Mouse (Mus musculus) kidney, adult 9 months (tissue): ENCODE measurements at regions not wholly inside any gene's neighbourhood (a gene's known extent, or its start where the extent isn't known, plus 50 kb on each side); places are given as distances from the start of the nearest gene placed in this dataset.
A peak's percentile ranks its signal among the peaks of the same experiment; 100 is the strongest.

Source experiments
- DNase-seq: peaks from one replicate; pipeline ENCODE4 v3.0.0; 2022

DNA sequence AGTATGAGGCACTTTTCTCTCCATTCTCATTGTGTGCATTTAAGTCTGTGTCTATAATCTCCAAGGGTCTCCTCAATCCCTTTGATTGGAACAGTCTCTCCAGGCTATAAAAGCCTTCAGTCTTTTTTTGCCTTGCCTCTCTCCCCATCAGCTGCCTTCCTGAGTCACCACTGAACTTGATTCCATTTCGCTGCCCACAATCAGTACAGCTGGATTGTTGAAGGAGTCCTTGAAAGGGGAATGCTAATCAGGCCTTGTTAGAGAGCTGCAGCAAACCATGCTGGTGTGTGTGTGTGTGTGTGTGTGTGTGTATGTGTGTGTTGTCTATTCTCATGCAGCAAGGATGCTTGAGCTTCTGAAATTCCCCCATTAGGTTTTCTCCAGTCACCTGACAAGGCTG, 129.3 kb upstream of the Parp11 start:
- DNase-seq = no peak

DNA sequence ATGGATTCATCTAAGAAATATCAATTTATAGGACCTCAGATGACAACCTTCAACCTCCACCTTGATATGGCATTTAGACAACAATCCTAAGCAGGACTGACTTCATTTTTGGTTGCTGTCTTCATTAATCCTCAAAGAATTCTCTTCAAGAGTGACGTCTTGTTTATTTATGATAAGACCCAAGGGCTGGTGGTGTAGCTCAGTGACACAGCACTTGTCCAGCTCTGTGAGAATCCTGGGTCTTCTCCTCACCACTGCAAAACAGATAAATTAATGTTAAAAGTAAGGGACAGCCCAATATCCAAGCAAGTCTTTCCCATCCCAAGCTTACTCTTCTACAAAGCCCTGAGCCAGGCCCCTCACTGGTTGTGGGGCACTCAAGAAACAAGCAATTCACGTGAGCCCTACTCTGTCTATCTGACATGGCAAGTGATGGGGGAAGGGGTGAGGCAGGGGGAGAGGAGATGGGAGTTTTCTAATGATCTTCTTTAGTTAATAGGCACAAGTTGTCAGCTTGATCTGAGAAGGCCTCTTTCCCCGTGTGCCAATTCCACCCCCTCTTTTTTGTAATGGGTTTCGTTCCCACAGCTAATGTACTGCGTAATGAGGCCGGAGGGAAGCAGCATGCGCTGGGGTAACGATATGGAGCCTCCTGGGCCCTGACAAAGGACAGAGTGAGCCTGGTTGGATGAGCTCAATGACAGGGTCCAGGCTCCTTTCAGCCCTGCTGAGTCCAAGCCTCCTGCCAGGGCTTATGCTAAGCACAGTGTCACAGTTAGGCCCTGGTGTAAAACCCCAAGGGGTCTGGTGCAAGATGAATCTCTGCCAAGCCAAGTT, 127.7 kb upstream of the Parp11 start:
- DNase-seq = no peak

DNA sequence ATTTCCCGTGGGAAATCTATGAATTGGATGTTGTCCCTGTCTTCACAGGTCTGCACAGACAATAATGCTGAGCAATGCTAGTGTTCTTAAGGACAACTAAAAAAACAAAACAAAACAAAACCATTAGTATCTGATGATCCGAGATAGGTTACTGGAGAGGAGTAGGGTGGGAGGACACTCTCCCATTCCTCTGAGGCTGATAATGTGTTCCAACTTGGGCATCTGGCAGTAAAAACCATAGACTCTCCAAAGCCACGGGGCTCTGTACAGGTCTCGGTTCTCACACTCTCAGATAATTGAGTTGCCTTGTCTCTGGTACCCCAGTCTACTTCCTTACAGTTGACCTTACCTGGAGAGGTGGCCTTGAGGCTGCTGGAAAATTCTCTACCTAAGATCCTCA, 126.0 kb upstream of the Parp11 start:
- DNase-seq = no peak

GRCm38 (mm10) chr6:127321031-127321430, 125.6 kb upstream of the Parp11 start:
- no peak for DNase-seq

DNA sequence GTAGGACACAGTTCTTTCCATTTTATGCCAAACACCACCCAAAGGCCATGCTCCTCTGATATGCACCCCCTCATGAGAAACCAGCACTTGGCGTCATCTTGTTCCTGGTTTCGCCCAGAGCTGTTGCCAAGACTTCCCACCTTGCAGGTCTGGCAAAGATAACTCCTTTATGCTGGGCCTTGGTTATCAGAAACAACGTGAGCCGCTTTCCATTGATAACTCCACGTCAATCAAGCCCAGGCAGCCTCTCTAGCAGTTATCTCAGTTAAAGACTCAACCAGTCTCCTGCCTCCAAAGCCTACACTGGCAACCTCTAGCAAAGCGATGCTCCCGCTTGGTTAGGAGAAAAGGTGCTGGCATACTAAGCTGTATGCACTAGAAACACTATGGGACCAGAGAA, 124.2 kb upstream of the Parp11 start:
- no peak for DNase-seq

- DNase-seq = peak; percentile 57
Measured at GRCm38 (mm10) chr6:127324984-127325383, 121.7 kb upstream of the Parp11 start.

DNA sequence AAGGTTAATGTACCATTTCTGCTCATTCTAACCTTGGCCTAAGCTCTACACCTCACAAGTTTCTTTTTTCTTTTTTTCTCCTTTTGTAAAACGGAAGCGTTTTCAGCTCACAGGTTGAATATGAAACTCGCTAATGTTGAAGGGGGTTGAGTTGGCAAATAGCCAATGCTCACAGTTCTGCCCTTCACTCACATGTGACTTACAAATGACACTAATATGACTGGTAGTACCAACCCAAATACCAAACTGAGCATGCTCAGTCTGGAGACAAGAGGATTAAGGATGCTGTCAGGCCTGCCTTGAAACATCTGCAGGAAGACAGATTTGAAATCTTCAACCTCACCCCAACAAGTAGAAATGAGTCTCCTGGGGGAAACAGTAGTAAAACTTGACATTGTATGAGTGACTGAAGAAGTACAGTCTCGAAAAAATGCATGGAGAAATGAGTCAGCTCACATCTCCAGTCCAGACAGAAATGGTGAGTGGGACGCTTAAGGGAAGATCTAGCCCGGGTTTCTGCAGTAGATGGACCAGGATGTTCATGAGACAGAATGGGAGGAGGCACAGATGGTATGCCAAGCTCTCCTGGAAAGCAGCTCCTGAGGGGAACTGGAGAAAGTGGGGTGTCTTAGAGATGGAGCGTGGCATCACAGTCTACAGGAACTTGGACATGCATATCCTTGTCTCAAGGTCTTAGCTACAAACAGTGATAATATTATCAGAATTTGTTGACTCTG, 120.9 kb upstream of the Parp11 start:
- DNase-seq = no peak

GRCm38 (mm10) chr6:127326333-127326729, 120.3 kb upstream of the Parp11 start:
- DNase-seq = no peak

DNA sequence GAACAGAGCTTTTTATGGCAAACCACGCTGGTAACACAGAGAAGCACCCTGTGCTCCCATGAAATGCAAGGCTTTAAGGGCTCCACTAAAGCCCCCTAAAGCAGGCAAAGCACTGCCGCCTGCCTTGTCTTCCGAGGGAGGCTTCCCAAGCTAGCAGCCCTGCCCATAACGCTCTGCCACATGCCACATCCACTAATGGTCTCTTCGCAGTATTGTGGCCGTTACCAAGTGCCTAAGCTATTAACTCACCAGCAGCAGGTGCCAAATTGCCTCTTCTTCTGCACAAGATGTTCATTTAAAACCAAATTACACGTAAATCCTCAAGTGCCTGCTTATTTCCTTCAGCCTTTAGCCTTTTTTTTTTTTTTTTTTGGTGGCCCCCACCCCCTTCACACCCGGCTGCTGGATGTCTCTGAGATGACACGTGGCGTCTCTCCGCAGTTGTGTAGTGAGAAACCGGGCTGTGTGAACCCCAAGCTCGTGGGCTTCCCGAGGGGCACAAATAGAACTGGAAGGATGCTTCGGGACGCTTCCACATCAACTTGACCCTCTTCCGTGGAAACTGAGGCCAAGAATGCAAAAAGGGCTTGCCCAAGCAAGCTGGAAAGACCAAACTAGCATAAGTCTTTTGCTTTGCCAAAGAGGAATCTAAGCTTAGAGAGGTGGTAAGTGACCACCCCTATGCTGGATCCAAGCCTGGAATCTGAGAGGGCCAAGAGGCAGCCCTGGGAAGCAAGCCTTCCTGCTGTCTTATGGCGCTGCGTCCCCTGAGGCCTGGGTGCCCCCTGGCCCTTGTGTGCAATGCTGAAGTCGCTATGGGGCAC, 117.2 kb upstream of the Parp11 start:
- no peak for DNase-seq

- peak; percentile 60 for DNase-seq
Measured at GRCm38 (mm10) chr6:127330015-127330705, 116.5 kb upstream of the Parp11 start.

GRCm38 (mm10) chr6:127331091-127331490, 115.5 kb upstream of the Parp11 start:
- no peak for DNase-seq

DNA sequence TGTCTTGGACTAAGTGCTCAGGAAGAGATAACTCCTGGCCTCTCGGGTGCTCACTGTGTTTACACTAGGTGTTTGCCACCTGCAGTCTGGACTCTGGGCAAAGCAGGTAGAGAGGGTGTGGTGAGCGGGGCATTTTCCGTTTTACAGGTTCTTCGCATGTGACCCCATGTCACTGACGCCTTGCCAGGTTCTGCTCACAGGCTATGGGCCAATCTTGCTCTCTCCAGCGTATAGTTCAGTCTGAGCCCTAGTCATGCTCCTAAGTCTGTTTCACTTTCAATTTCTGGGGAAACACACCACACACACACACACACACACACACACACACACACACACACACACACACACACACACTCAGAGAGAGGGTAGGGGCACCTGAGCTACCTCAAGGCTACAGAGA, 112.4 kb upstream of the Parp11 start:
- DNase-seq = no peak

DNA sequence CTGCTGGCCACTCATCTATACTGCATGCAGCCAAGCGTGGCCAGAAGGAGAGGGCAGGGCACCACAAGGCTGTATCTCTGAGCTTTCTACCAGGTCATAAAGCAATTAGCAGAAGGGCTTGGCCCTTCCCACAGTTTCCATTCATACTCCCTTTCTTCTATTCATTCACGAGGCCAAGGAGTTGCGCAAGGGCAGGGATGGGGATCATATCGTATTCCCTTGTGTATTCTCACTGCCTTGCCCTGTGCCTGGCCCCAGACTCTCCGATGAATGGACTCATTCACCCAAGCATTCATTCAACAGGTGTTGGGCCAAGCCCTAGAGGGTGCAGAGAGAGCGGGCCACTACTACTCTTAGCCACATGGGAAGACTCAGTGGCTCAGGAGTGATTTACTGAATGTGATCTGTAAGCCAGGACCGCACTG, 111.2 kb upstream of the Parp11 start:
- no peak for DNase-seq

- DNase-seq = no peak
Measured at GRCm38 (mm10) chr6:127335996-127336660, 110.5 kb upstream of the Parp11 start.

DNA sequence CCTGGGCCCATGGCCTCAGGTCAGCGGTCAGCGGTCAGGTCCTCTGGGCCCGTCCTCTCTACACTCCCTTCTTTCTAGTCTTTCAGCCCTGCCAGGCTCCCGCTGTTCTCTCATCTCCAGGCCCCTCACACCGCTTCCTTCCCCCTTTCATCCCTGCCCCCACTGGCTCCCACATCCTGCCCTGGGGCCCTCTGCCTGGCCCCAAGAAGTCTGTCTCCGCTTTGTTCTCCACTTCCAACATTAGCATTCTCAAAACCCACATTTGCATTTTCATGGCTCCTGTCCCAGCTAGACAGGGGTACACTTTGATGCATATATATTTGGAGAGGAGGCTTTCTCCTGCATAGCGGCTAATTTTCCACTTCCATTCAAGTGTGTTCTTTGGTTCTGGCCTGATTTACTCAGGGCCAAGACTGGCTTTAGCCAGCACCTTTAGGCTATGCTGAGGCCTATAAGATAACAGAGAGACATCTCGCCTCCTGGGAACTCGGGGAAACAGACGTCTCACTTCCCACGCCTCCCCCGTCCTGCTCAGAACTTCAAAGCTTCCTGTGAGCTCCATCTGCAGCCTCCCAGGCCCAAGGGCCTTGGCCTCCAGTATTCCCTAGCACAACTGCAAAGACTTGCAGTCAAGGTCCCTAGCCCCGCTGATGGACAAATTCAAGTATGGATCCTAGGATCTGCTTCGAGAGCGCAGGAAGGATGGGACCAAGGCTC, 109.8 kb upstream of the Parp11 start:
- DNase-seq = no peak

DNA sequence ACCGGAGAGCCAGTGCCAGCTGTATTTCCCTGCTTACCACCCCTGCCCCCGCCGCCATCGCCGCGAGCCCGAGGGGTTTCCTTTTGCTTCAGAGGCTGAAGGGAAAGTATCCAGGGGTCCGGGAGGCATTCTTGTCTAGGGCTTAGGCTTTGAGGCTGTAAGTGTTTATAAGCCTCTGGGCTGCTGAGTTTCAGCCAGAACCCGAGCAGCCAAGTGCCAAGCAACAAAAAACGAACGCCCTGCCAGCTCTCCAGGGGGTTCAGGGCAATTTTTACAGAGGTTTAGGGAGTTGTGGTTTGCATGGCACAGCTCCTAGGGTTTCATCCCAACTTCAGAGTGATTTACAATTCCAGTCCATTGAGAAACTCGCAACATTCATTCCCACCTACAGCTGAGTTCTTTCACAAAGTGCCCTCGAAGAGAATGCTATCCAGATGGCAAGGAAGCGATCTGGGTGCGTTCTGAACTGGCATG, 109.2 kb upstream of the Parp11 start:
- DNase-seq = no peak

- no peak for DNase-seq
Measured at GRCm38 (mm10) chr6:127338412-127338811, 108.2 kb upstream of the Parp11 start.

- DNase-seq = no peak
Measured at GRCm38 (mm10) chr6:127341604-127342003, 105.0 kb upstream of the Parp11 start.

- no peak for DNase-seq
Measured at GRCm38 (mm10) chr6:127348770-127349409, 97.8 kb upstream of the Parp11 start.

DNA sequence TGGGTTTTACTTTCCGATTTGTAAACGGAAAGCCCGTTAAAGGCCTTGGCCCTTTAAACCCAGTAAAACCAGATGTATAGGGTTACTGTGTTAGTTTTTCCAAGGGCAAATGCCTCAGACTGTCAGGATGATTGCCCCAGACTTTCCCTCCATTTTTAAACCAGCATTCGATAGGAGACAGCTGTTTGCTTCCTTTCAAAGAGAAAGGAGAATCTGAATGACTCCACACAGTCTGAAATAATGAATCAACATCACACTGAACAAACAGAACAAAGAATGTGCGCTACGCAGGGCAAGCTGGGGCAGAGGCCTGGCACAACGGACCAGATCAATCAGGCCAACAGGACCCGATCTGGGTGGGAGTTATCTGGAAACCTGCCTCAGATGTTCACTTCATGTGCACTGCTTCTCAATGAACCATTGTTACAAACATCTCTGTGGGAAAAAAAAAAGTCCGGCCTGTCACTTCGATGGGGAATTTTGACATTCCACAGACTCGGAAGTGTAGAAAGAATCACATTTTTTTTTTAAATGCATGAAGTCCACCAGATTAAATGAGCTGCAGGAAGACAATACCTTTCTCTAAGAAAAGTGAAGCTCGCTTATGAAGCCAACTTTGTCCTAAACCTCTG, 97.0 kb upstream of the Parp11 start:
- DNase-seq = no peak
